Mouse (Mus musculus): Measurements from ENCODE around the gene Akap12. TPM values are rescaled to one million over a fixed set of nuclear protein-coding genes. Genes with fewer than 3 reads are reported as not detected.

Akap12 gene
- polyA plus RNA-seq, 1 experiment from 2014 or later: 30.6 TPM

DNA sequence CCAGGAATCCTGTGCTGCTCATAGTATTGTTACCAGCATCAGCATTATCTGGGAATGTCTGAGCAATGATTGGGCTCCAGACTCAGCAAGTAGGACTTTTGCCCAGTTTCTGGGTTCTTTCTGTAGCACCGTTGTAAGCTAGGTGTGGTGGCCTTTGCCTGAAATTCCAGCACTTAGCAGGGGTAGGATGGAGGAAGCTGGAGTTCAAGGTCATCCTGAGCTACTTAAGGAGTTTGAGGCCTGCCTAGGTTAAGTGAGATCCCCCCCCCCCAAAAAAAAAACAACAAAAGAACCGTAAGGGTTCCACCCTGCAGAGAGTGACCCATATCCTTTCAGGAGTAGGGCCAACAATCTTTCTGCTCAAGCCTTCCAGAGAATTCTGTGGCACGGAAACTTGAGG, 98.4 kb downstream of the Akap12 start:
- Histone ChIP-seq H3K4me2 (ENCODE audit: low read depth, low read length) (no peak overlapping the region), H3K27ac (ENCODE audit: low read depth, low read length) (no peak overlapping the region), H3K4me3 (ENCODE audit: low read depth, low read length) (no peak overlapping the region), H3K27me3 (ENCODE audit: control insufficient read depth, insufficient read depth, low read length) (no peaks in the 10 kb centered on the region), H3K36me3 (ENCODE audit: control insufficient read depth, insufficient read depth, low read length) (peaks cover 10% of the 10 kb centered on the region; the same call in 1 of the 2 replicates), H3K4me1 (ENCODE audit: control insufficient read depth, insufficient read depth, low read length) (no peaks in the 10 kb centered on the region), H3K9ac (replicated peaks; ENCODE audit: low read depth, low read length) (no peak overlapping the region), H3K9me3 (ENCODE audit: control insufficient read depth, low read length) (no peaks in the 10 kb centered on the region)
- 89% methylated on average over 3 of the region's 3 CpGs for WGBS
- ATAC-seq (ENCODE audit: low read depth): no peak

DNA sequence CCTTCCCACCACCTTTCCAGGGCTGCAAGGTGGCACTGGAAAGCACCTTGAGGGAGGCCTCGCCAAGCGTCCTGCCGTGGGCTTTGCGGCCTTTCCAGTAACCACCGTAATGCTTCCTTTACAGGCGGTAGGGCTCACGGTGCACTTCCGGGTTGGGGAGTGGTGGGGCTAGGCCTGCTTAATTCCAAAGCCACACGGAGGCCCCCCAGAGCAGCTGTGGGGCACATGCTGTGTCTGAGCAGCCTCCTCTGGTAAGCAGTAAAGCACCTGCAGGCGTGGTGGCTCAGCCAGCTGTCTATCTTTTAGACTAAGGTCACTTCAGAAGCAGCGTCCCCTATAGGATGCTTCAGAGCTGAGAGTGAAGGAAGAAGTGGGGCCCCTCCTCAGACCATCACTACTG, 103.9 kb downstream of the Akap12 start:
- Histone ChIP-seq H3K4me1 (ENCODE audit: control insufficient read depth, insufficient read depth, low read length) (no peaks in the 10 kb centered on the region), H3K36me3 (ENCODE audit: control insufficient read depth, insufficient read depth, low read length) (peaks cover 13% of the 10 kb centered on the region; the same call in 1 of the 2 replicates)
- ATAC-seq (ENCODE audit: low read depth): no peak

GRCm38 (mm10) chr10:4372011-4372410, 105.8 kb downstream of the Akap12 start:
- WGBS: 55% methylated on average over 5 of the region's 5 CpGs
- Histone ChIP-seq H3K9me3 (ENCODE audit: control insufficient read depth, low read length) (no peaks in the 10 kb centered on the region), H3K27ac (ENCODE audit: low read depth, low read length) (no peak overlapping the region), H3K4me2 (ENCODE audit: low read depth, low read length) (no peak overlapping the region), H3K4me3 (ENCODE audit: low read depth, low read length) (no peak overlapping the region), H3K9ac (replicated peaks; ENCODE audit: low read depth, low read length) (no peak overlapping the region), H3K27me3 (ENCODE audit: control insufficient read depth, insufficient read depth, low read length) (no peaks in the 10 kb centered on the region), H3K36me3 (ENCODE audit: control insufficient read depth, insufficient read depth, low read length) (peaks cover 13% of the 10 kb centered on the region; the same call in 1 of the 2 replicates), H3K4me1 (ENCODE audit: control insufficient read depth, insufficient read depth, low read length) (no peaks in the 10 kb centered on the region)
- ATAC-seq (ENCODE audit: low read depth): peak; percentile 75

More for the DNA sequence above, 103.9 kb downstream of the Akap12 start:
- Histone ChIP-seq H3K4me3 (ENCODE audit: low read depth, low read length) (no peak overlapping the region), H3K27me3 (ENCODE audit: control insufficient read depth, insufficient read depth, low read length) (no peaks in the 10 kb centered on the region), H3K9ac (replicated peaks; ENCODE audit: low read depth, low read length) (no peak overlapping the region), H3K27ac (ENCODE audit: low read depth, low read length) (no peak overlapping the region), H3K9me3 (ENCODE audit: control insufficient read depth, low read length) (no peaks in the 10 kb centered on the region), H3K4me2 (ENCODE audit: low read depth, low read length) (no peak overlapping the region)
- 94% methylated on average over 11 of the region's 11 CpGs for WGBS

GRCm38 (mm10) chr10:4373558-4373957, 107.4 kb downstream of the Akap12 start:
- H3K4me1 ChIP-seq (ENCODE audit: control insufficient read depth, insufficient read depth, low read length): no peaks in the 10 kb centered on the region
- H3K36me3 ChIP-seq (ENCODE audit: control insufficient read depth, insufficient read depth, low read length): peaks cover 9% of the 10 kb centered on the region; the same call in 1 of the 2 replicates
- H3K9ac ChIP-seq (replicated peaks; ENCODE audit: low read depth, low read length): no peak overlapping the region
- no peaks in the 10 kb centered on the region for H3K27me3 ChIP-seq (ENCODE audit: control insufficient read depth, insufficient read depth, low read length)
- no peak for ATAC-seq (ENCODE audit: low read depth)
- 88% methylated on average over 4 of the region's 4 CpGs for WGBS
- no peak overlapping the region for H3K4me3 ChIP-seq (ENCODE audit: low read depth, low read length)
- no peak overlapping the region for H3K27ac ChIP-seq (ENCODE audit: low read depth, low read length)
- H3K4me2 ChIP-seq (ENCODE audit: low read depth, low read length): no peak overlapping the region
- H3K9me3 ChIP-seq (ENCODE audit: control insufficient read depth, low read length): no peaks in the 10 kb centered on the region

GRCm38 (mm10) chr10:4374239-4374638, 108.1 kb downstream of the Akap12 start:
- Histone ChIP-seq H3K4me3 (ENCODE audit: low read depth, low read length) (no peak overlapping the region), H3K27me3 (ENCODE audit: control insufficient read depth, insufficient read depth, low read length) (no peaks in the 10 kb centered on the region), H3K4me1 (ENCODE audit: control insufficient read depth, insufficient read depth, low read length) (no peaks in the 10 kb centered on the region), H3K4me2 (ENCODE audit: low read depth, low read length) (no peak overlapping the region), H3K27ac (ENCODE audit: low read depth, low read length) (no peak overlapping the region), H3K36me3 (ENCODE audit: control insufficient read depth, insufficient read depth, low read length) (0 out of 2 replicates have a peak, but pooled peaks cover 3% of the 10 kb centered on the region), H3K9ac (replicated peaks; ENCODE audit: low read depth, low read length) (no peak overlapping the region), H3K9me3 (ENCODE audit: control insufficient read depth, low read length) (no peaks in the 10 kb centered on the region)
- no peak for ATAC-seq (ENCODE audit: low read depth)
- 96% methylated on average over 7 of the region's 7 CpGs for WGBS

DNA sequence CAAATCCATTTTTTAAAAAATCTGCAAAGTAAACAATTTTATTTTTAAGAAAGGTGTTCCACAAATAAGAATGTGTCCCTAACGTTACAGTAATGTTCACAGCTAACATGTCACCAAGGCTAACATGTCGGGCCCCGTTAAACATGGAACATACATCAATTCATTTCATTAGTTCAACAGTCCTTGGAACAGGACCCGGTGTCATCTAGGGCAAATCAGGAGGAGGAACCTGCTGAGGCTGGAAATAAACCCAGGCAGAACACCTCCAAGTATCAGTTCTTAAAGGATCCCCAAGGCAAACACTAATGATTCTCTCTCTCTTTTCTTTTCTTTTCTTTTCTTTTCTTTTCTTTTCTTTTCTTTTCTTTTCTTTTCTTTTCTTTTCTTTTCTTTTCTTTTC, 108.6 kb downstream of the Akap12 start:
- Histone ChIP-seq H3K4me1 (ENCODE audit: control insufficient read depth, insufficient read depth, low read length) (no peaks in the 10 kb centered on the region), H3K9me3 (ENCODE audit: control insufficient read depth, low read length) (no peaks in the 10 kb centered on the region), H3K4me3 (ENCODE audit: low read depth, low read length) (no peak overlapping the region), H3K27ac (ENCODE audit: low read depth, low read length) (no peak overlapping the region), H3K27me3 (ENCODE audit: control insufficient read depth, insufficient read depth, low read length) (no peaks in the 10 kb centered on the region), H3K9ac (replicated peaks; ENCODE audit: low read depth, low read length) (no peak overlapping the region), H3K36me3 (ENCODE audit: control insufficient read depth, insufficient read depth, low read length) (0 out of 2 replicates have a peak, but pooled peaks cover 3% of the 10 kb centered on the region), H3K4me2 (ENCODE audit: low read depth, low read length) (no peak overlapping the region)
- 88% methylated on average over 4 of the region's 4 CpGs for WGBS
- ATAC-seq (ENCODE audit: low read depth): no peak

DNA sequence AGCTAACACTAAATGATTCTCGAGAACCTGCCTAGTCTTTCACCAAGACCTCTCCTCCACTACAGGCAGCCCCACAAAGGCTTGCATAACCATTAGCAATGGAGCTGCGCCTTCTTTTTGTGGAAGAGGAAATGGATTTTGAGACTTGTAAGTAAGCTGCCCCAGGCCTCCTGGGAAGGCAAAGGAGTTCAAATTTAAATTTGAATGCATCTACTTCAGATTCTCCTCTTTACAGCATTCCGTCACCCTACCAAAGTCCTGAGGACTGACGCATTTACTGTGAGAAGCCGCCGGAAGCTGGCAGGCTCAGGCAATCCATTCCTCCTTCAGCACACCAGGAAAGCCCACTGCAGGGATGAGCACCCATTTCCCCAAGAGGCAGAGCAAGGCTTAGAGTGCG, 109.1 kb downstream of the Akap12 start:
- Histone ChIP-seq H3K4me2 (ENCODE audit: low read depth, low read length) (no peak overlapping the region), H3K9ac (replicated peaks; ENCODE audit: low read depth, low read length) (no peak overlapping the region), H3K36me3 (ENCODE audit: control insufficient read depth, insufficient read depth, low read length) (0 out of 2 replicates have a peak, but pooled peaks cover 3% of the 10 kb centered on the region), H3K9me3 (ENCODE audit: control insufficient read depth, low read length) (no peaks in the 10 kb centered on the region), H3K4me1 (ENCODE audit: control insufficient read depth, insufficient read depth, low read length) (no peaks in the 10 kb centered on the region), H3K27ac (ENCODE audit: low read depth, low read length) (no peak overlapping the region), H3K4me3 (ENCODE audit: low read depth, low read length) (no peak overlapping the region), H3K27me3 (ENCODE audit: control insufficient read depth, insufficient read depth, low read length) (no peaks in the 10 kb centered on the region)
- WGBS: 25% methylated on average over 7 of the region's 7 CpGs
- ATAC-seq (ENCODE audit: low read depth): no peak

DNA sequence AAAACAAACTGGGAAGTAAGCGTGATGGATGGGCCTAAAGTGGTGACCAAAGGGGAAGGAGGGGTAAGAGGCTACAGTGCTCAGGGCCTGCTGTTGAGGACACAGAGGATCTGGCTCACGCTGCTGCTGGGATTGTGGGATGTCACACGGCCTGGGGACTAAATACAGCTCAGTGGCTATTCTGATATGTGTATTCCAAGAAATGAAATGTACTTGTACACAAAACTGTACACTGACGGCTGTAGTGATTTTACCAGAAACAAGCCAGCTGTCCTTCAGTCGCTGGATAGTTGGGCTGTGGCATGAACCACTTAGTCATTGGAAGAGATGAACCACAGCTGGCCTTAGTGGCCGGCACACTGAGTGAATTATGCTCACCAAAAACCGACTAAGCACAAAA, 110.3 kb downstream of the Akap12 start:
- no peaks in the 10 kb centered on the region for H3K9me3 ChIP-seq (ENCODE audit: control insufficient read depth, low read length)
- H3K4me1 ChIP-seq (ENCODE audit: control insufficient read depth, insufficient read depth, low read length): no peaks in the 10 kb centered on the region
- no peak overlapping the region for H3K9ac ChIP-seq (replicated peaks; ENCODE audit: low read depth, low read length)
- WGBS: 75% methylated on average over 7 of the region's 7 CpGs
- no peak overlapping the region for H3K27ac ChIP-seq (ENCODE audit: low read depth, low read length)
- 0 out of 2 replicates have a peak, but pooled peaks cover 3% of the 10 kb centered on the region for H3K36me3 ChIP-seq (ENCODE audit: control insufficient read depth, insufficient read depth, low read length)
- no peak overlapping the region for H3K4me2 ChIP-seq (ENCODE audit: low read depth, low read length)
- ATAC-seq (ENCODE audit: low read depth): no peak
- H3K27me3 ChIP-seq (ENCODE audit: control insufficient read depth, insufficient read depth, low read length): no peaks in the 10 kb centered on the region
- no peak overlapping the region for H3K4me3 ChIP-seq (ENCODE audit: low read depth, low read length)

DNA sequence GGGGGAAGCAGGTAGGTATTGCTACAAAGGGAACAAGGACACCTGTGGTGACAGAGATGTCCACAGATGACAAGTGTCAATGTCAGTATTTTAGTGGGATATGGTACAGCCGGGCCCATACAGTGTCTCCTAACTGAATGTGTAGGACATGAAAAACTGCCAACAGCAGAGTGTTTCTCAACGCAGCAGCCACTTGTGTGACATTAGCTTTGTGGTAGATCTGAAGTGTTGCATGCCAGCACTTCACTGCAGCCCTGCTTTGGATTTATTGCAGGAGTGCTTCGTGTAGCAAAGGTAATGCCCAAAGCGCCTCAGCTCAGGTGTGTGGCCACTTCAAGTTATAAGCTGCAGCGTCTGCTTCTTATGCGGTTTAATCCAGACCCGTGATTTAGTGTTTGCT, 110.8 kb downstream of the Akap12 start:
- Histone ChIP-seq H3K4me2 (ENCODE audit: low read depth, low read length) (no peak overlapping the region), H3K4me3 (ENCODE audit: low read depth, low read length) (no peak overlapping the region), H3K9me3 (ENCODE audit: control insufficient read depth, low read length) (no peaks in the 10 kb centered on the region), H3K9ac (replicated peaks; ENCODE audit: low read depth, low read length) (no peak overlapping the region), H3K27me3 (ENCODE audit: control insufficient read depth, insufficient read depth, low read length) (no peaks in the 10 kb centered on the region), H3K4me1 (ENCODE audit: control insufficient read depth, insufficient read depth, low read length) (no peaks in the 10 kb centered on the region), H3K27ac (ENCODE audit: low read depth, low read length) (no peak overlapping the region), H3K36me3 (ENCODE audit: control insufficient read depth, insufficient read depth, low read length) (0 out of 2 replicates have a peak, but pooled peaks cover 3% of the 10 kb centered on the region)
- WGBS: 84% methylated on average over 7 of the region's 7 CpGs
- no peak for ATAC-seq (ENCODE audit: low read depth)

All from neural tube, embryonic 14.5 days (tissue).